ENCODE assay signal across 8 mouse cellular contexts in genomic region chr11:79703452-79703851, GRCm38 (mm10).
DNase-seq lines count a peak whose midpoint lies in the region; ATAC-seq and TF ChIP-seq lines count a peak whose summit lies in the region.

No protein-coding gene starts in this region.

- DNase-seq in gastrocnemius, adult 8-10 months (ENCODE audit: low spot score in 2 of 2) = peak; percentile 32 to 49
- no peak for DNase-seq in gastrocnemius, postnatal 36 days
- peak; percentile 48 for DNase-seq in forebrain, embryonic 10.5 days (ENCODE audit: extremely low spot score, low spot score)
- DNase-seq in hindbrain, postnatal 0 days (ENCODE audit: low spot score) = peak; percentile 72
- peak; percentile 55 for DNase-seq in liver, adult 2 months (ENCODE audit: extremely low read depth, low read depth, low spot score)
- DNase-seq in midbrain, postnatal 0 days (ENCODE audit: low spot score) = peak; percentile 80
- peak; percentile 82 for DNase-seq in thymus, postnatal 0 days (ENCODE audit: low spot score)

- ATAC-seq in hindbrain, postnatal 0 days = peak; percentile 31
- no peak for ATAC-seq in midbrain, postnatal 0 days (ENCODE audit: low FRiP score)

- WGBS in bone marrow, adult 2 months = under 1% methylated on average over 5 of the region's 5 CpGs
- 5% methylated on average over 5 of the region's 5 CpGs for WGBS in forebrain, embryonic 10.5 days
- WGBS in hindbrain, postnatal 0 days = 2% methylated on average over 5 of the region's 5 CpGs
- 1% methylated on average over 5 of the region's 5 CpGs for whole genome bisulfite sequencing in liver, adult 2 months
- WGBS in midbrain, postnatal 0 days = 0% methylated on average over 5 of the region's 5 CpGs

- H3K36me3 ChIP-seq in forebrain, embryonic 10.5 days (replicated peaks) = peaks cover 21% of the 10 kb centered on the region
- H3K36me3 ChIP-seq in hindbrain, postnatal 0 days (ENCODE audit: insufficient read depth, low read length) = no peaks in the 10 kb centered on the region
- no peaks in the 10 kb centered on the region for H3K36me3 ChIP-seq in liver, adult 2 months (ENCODE audit: control insufficient read depth, insufficient read depth, low read length)
- H3K36me3 ChIP-seq in midbrain, postnatal 0 days (ENCODE audit: insufficient read depth, low read length) = no peaks in the 10 kb centered on the region

- no peaks in the 10 kb centered on the region for H3K9me3 ChIP-seq in forebrain, embryonic 10.5 days
- H3K9me3 ChIP-seq in hindbrain, postnatal 0 days (ENCODE audit: low read length) = no peaks in the 10 kb centered on the region
- H3K9me3 ChIP-seq in midbrain, postnatal 0 days (ENCODE audit: low read length) = no peaks in the 10 kb centered on the region

- H3K79me2 ChIP-seq in liver, adult 2 months (ENCODE audit: control insufficient read depth, insufficient read depth, low read length) = no peaks in the 10 kb centered on the region

- intact Hi-C loops in gastrocnemius, postnatal 36 days (cut with DNase I) = no loop called here

- TF ChIP-seq CTCF in bone marrow, adult 2 months (IDR thresholded peaks at IDR 0.05; ENCODE audit: control insufficient read depth, insufficient read depth, low read length) = no peak; the same call in 1 of the 2 replicates
- TF ChIP-seq CTCF in hindbrain, postnatal 0 days (IDR thresholded peaks at IDR 0.05; ENCODE audit: low read depth) = peak; percentile 56
- TF ChIP-seq CTCF in liver, adult 2 months (IDR thresholded peaks at IDR 0.05; ENCODE audit: low read depth, low read length) = peak; percentile 13; the same call in 1 of the 2 replicates
- peak; percentile 67 for TF ChIP-seq CTCF in midbrain, postnatal 0 days (IDR thresholded peaks at IDR 0.05)

- peaks cover 18% of the 10 kb centered on the region for H3K27me3 ChIP-seq in forebrain, embryonic 10.5 days (ENCODE audit: poor library complexity, severe bottlenecking)
- H3K27me3 ChIP-seq in hindbrain, postnatal 0 days (ENCODE audit: insufficient read depth, low read length) = no peaks in the 10 kb centered on the region
- no peaks in the 10 kb centered on the region for H3K27me3 ChIP-seq in liver, adult 2 months (ENCODE audit: control insufficient read depth, insufficient read depth, low read length)
- H3K27me3 ChIP-seq in midbrain, postnatal 0 days (ENCODE audit: insufficient read depth, low read length) = no peaks in the 10 kb centered on the region

- H3K4me3 ChIP-seq in bone marrow, adult 2 months (replicated peaks; ENCODE audit: control insufficient read depth, low read depth, low read length) = peak overlapping the region; percentile 94
- peak overlapping the region; percentile 83 for H3K4me3 ChIP-seq in forebrain, embryonic 10.5 days
- peak overlapping the region; percentile 56 for H3K4me3 ChIP-seq in hindbrain, postnatal 0 days (ENCODE audit: low read length)
- H3K4me3 ChIP-seq in liver, adult 2 months (ENCODE audit: insufficient read depth, low read depth, low read length) = peak overlapping the region; percentile 81; the same call in 1 of the 2 replicates
- H3K4me3 ChIP-seq in midbrain, postnatal 0 days (ENCODE audit: low read depth, low read length) = peak overlapping the region; percentile 79

- H3K4me2 ChIP-seq in hindbrain, postnatal 0 days (ENCODE audit: low read depth, low read length) = peak overlapping the region; percentile 67
- H3K4me2 ChIP-seq in midbrain, postnatal 0 days (ENCODE audit: low read depth, low read length, poor library complexity, severe bottlenecking) = peak overlapping the region; percentile 47

- TF ChIP-seq POLR2A in bone marrow, adult 2 months (IDR thresholded peaks at IDR 0.05; ENCODE audit: borderline replicate concordance, control insufficient read depth, low read depth, low read length) = no peak
- TF ChIP-seq POLR2A in liver, adult 2 months (IDR thresholded peaks at IDR 0.05; ENCODE audit: extremely low read depth, insufficient read depth, low read length) = no peak

- H3K27ac ChIP-seq in bone marrow, adult 2 months (ENCODE audit: control insufficient read depth, insufficient read depth, low read depth, low read length, poor library complexity) = peak overlapping the region; percentile 96; the same call in 1 of the 2 replicates
- H3K27ac ChIP-seq in forebrain, embryonic 10.5 days = peak overlapping the region; percentile 98
- H3K27ac ChIP-seq in hindbrain, postnatal 0 days = peak overlapping the region; percentile 96
- no peak overlapping the region for H3K27ac ChIP-seq in liver, adult 2 months (replicated peaks; ENCODE audit: insufficient read depth, low read depth, low read length)
- H3K27ac ChIP-seq in midbrain, postnatal 0 days (ENCODE audit: low read depth, low read length) = peak overlapping the region; percentile 99

- peak overlapping the region; percentile 86 for H3K9ac ChIP-seq in hindbrain, postnatal 0 days (replicated peaks; ENCODE audit: low read length)
- peak overlapping the region; percentile 38; the same call in 1 of the 2 replicates for H3K9ac ChIP-seq in liver, adult 2 months (ENCODE audit: low read depth, low read length)
- peak overlapping the region; percentile 92; the same call in 1 of the 2 replicates for H3K9ac ChIP-seq in midbrain, postnatal 0 days (replicated peaks; ENCODE audit: low read length, poor library complexity, severe bottlenecking)

- peaks cover 2% of the 10 kb centered on the region; the same call in 1 of the 2 replicates for H3K4me1 ChIP-seq in bone marrow, adult 2 months (ENCODE audit: control insufficient read depth, insufficient read depth, low read length)
- H3K4me1 ChIP-seq in forebrain, embryonic 10.5 days = peaks cover 36% of the 10 kb centered on the region
- peaks cover 19% of the 10 kb centered on the region; the same call in 1 of the 2 replicates for H3K4me1 ChIP-seq in hindbrain, postnatal 0 days (ENCODE audit: insufficient read depth, low read length)
- peaks cover 8% of the 10 kb centered on the region for H3K4me1 ChIP-seq in liver, adult 2 months (ENCODE audit: control insufficient read depth, insufficient read depth, low read length)
- peaks cover 10% of the 10 kb centered on the region; the same call in 1 of the 2 replicates for H3K4me1 ChIP-seq in midbrain, postnatal 0 days (ENCODE audit: insufficient read depth, low read length)

Comparison
In these comparisons a context has a peak if more than half of its experiments do, and no peak if none do; other contexts are left out.
1. DNase-seq: peak in gastrocnemius, adult 8-10 months (2 of 2), forebrain, embryonic 10.5 days (single experiment), hindbrain, postnatal 0 days (single experiment), liver, adult 2 months (single experiment), midbrain, postnatal 0 days (single experiment) and thymus, postnatal 0 days (single experiment); none in gastrocnemius, postnatal 36 days (0 of 2).
2. H3K9ac ChIP-seq: peak in every context shown above with its lines; median percentile 92 in midbrain, postnatal 0 days; 86 in hindbrain, postnatal 0 days; 38 in liver, adult 2 months.
3. Peak in every context shown above with its lines, with median percentiles within 50 percentile points of each other: H3K4me3 ChIP-seq.